Mouse (Mus musculus) cerebellum, adult 9-11 months (tissue): ENCODE data around the gene Epb41.

ENCODE experiments used
- DNase-seq: peaks from one replicate; pipeline ENCODE4 v3.0.0; 2022

Gene Epb41

DNA sequence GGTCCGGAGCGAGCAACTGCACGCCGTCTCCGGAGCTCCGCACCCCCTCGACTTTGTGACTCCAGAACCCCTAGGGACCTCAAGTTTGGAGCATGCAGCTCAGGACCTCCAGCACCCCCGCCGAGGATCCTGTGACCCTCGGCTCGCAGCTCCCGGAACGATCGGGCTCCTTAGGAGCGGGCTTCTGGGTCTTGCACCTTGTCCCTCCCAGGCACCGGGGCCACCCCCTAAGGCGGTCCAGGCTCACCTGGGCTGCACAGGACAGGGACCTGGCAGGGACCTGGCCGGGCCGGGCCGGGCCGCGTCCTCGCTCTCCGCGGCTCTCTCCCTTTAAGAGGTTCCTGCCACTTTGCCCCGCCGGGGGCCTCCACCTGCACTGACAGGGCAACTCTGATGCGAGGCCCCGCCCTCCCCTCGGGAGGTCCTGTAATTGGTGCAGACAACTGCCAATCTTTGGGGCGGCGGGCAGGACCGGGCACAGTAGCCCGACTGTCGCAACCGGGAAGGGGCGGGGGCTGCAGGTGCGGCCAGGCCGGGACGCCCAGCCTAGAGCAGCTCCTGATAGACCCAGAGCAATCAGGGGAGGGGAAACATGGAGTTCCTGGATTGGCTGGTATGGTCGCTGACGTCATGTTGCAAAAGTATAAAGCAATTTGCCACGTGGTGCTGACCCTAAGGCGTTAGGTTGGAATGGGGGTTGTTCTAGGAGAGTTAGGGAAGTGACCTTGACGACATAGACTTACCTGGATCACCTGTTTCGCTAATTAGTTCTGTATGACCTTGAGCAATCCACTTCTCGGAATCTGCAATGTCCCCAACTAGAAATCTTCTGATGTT, at the start of gene Epb41:
Epb41 (minus strand) TSS at position 389 of the 837 bp plus-strand sequence.
- peak; percentile 99 for DNase-seq

DNA sequence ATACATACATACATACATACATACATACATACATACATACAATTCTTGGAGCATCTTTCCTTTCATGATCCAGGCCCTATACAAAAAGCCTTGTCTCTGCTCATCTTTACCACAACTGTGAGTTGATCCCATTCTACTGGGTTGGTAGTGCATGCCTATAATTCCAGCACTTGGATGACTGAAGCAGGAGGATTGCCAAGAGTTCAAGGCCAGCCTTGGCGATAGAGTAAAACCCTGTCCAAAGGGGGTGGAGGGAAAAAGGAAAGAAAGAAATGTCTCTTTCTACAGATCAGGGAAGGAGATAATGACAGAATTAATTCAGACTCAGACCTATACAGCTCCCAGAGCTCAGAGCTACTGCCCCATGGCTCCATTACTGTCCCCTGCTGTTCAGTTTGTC, 48.0 kb upstream of the Epb41 start:
- DNase-seq: no peak

DNA sequence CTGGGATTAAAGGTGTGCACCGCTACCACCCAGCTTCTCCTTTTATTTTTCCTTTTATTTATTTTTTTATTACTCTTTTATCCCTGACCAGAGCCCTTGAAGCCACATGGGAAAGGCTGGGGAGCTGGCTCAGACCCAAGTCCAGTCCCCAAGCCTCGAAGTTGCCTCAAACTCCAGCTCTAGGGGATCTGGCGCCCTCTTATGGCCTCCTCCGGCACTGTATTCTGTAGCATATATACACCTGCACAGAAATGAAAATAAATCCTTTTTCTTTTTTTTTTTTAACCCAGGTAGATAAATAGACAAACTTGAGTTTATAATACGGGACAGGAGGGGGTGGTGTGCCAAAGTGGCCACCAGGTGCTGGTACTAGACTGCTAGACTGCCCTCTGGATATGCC, 46.6 kb upstream of the Epb41 start:
- no peak for DNase-seq

DNA sequence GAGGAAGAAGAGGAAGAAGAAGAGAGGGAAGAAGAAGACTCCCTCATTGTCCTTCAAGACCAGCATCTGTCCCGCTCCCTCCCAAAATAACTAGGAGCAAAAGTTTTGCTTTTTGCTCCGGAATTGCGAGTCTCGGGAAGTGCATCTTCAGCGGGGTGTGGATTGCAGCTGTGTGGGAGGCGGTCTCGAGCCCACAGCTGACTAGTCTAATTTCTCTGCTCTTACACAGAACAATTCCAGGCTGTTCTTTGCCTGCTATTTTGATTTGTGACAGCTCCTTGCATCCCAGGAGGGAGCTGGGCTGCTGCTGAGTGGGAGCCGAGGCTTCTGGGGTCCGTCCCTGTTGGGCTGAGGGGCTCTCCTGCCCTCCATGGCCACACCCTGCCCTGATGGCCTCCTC, 44.4 kb upstream of the Epb41 start:
- DNase-seq: no peak

DNA sequence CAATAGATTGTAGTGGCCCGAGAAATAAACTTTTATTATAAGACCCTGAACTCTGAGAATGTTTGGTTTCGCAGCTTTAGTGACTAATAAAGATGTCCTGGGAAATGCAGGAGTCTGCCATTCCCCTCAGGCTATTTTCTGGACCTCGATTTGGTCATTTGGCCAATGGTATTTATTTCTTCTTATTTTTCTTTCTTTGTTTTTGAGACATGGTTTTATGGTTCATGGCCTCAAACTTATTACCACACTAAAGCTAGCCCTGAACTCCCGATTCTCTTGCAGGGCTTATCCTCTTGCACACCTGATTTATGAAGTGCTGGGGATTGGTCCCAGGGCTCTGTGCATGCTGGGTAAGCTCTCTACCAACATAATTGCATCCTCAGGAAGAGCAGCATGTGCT, 41.2 kb upstream of the Epb41 start:
- no peak for DNase-seq

DNA sequence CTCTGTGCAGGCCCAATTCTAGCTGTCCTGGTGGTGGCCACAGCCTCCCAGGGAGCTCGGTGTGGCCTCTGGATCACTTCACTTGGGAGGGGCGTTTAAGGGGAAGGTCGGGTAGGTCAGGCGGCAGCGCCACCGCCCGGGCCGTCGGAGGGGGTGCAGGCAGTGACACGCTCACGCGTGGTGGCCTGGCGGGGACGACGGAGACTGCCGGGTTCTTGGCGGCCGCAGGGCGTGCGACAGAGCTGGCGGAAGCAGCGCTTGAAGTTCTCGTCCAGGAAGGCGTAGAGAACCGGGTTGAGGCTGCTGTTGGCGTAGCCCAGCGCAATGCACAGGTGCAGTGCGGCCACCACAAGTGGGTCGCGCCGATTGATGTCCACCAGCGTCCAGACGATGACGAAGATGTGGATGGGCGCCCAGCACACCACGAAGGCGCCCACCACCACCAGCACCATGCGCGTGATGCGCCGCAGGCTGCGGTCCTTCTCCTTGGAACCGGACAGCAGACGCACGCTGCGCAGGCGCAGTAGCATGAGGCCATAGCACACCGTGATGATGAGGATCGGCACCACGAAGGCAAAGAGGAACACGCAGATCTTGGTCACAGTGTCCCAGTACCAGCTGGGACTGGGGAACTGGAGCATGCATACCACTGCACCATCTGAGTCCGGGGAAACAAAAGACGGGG, 38.4 kb upstream of the Epb41 start:
- DNase-seq: no peak

DNA sequence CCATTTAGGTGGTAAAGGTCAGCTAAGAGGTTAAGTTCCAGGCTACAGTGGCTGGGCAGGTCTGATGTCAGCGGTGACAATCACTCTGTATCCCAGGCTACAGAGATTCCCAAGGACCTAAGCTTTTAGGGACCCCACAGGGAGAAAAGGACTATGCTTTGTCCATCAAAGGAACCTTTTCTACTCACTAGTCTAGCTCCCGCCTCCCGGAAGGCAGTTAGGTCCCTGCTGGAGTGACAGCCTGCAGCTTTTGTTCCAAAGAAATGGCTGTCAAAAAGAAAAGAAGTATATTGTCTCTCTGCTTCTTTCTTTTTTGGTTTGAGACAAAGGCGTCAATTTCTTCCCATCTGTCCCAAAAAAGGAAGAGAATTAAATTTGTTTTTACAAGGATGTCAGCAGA, 36.1 kb upstream of the Epb41 start:
- DNase-seq: no peak

DNA sequence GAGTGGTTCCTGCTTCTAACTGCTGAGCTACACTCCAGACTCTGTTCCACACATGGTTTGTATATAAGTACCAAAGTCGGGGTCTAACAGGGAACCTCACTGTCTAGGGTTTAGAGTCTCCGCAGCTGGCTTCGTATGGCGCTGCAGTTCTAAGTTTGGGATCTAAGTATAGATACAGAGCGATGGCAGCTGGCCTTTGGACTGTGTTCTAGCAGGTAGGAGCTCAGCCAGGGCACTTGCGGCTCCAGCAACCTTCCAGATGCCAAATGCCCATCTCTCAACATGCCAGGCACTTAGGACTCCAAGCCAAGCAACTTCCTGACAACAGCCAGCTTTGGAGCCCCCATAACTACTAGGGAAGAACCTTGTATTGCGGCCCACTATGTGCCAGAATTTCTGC, 33.1 kb upstream of the Epb41 start:
- DNase-seq: no peak

DNA sequence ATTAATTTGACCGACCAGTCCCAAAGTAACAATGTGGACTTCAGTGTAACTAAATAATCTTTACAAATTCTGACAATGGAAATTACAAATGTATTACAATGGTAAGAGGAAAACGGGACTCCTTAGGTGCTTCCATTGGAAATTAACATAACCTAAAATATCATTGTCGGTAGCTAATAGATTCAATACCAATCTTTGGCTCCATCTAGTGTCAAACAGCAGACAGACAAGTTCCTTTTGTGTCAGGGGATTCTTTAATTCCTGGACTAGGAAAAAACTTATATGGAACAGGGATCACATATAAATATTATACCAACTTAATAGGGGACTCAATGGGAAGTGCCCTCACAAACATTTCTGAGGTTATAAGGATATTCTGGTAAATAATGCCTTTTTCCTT, 26.0 kb upstream of the Epb41 start:
- no peak for DNase-seq

DNA sequence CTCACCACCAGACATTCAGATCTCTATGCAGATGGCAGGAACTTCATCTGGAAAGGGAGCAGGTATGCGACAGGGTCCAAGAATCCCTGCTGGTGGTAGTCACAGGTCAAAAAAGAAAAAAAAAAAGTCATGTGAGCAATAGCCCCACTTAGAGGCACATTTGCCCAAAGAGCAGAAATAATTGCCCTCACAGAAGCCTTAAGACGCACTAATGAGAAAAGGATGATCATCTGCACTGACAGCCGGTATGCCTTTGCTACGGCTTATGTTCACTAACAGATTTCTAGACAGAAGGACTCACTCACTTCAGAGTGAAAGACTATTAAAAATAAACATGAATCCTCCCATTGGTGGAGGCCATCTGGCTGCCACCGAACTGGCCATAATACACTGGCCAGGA, 24.4 kb upstream of the Epb41 start:
- DNase-seq: no peak

DNA sequence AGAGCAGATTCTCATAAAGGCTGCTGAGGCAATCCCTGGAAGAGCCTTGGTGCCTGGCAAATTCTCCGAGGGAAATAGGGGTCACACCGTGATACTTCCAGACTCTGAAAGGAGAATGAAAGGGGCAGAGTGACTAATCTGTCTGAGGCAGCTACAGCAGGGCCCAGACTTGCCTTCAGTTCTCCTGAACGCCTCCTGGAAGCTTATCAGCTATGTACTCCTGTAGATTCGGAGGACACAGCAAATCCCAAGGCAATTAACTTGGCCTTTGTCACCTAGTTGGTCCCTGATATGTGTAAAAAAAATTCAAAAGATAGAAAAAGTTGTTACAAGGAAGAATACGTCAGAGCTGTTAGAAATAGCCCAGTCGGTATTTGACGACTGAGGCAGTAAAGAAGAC, 19.9 kb upstream of the Epb41 start:
- no peak for DNase-seq

DNA sequence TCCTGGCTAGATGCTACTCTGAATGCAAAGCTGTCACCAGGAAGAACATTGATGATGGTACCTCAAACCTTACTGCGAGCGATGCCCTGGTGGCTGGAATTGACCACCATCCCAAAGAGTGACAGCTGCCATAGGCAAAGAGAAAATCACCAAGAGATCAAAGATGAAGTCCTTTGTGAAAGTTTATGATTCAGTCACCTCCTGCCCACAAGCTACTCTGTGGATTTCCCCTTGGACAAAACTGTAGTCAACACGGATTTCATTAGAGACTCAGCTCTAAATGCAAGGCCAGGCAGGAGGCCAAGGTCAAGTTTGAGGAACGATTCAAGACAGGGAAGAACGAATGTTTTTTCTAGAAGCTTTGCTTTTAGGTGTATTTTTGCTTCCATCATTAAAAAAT, 18.8 kb upstream of the Epb41 start:
- DNase-seq: no peak

DNA sequence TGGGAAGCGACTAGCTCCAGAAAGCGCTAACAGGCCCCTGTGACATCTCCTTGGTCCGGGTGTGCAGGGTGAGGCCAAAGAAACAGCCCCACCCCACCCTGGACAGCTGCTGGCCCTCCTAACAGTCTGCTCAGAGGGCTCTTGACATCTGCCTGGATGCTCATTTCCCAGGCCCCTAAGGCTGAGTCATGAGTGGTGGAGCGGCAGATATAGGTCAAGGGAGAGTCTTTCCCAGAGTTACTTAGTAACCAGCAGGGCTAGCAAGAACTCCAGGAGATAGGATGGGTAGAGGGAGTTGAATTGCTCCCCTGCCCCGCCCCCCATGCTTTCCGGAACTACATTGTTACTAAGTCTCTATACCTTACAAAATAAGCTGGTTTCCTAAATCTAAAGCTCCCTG, 18.0 kb upstream of the Epb41 start:
- DNase-seq: no peak

DNA sequence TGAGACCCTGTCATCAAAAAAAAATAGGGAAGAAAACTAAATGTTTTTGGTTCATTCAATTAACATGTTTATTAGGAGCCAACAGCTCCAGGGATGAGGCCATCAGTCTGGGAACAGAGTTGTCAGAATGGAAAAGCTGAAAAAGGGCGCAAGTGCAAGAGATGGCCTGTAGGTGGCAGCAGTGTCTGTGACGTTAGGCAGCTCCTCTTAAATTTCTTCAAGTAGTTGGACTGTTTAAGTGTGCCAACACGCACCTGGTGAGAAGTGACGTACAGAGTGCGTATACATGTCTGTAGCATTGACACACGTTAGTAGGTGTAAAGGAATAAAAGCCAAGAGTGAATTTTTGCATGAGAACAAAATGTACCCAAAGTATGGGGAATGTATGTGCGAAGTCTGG, 13.8 kb upstream of the Epb41 start:
- peak; percentile 54 for DNase-seq

DNA sequence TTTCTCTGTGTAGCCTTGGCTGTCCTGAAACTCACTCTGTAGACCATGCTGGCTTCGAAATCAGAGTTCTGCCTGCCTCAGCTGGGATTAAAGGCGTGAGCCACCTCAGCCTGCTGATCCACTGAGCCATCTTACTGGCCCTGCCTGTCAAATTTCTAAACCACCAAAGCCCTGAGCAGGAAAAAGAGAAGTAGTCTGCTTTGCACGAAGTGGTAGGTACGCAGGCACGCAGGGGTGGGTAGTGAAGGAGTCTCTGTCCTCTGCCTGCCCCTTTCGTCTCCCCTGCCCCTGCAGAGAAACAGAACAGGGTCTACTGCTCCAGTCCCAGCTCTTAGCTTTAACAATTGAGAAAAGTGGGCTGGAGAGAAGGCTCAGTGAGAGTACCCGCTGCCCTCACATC, 10.0 kb upstream of the Epb41 start:
- DNase-seq: no peak

DNA sequence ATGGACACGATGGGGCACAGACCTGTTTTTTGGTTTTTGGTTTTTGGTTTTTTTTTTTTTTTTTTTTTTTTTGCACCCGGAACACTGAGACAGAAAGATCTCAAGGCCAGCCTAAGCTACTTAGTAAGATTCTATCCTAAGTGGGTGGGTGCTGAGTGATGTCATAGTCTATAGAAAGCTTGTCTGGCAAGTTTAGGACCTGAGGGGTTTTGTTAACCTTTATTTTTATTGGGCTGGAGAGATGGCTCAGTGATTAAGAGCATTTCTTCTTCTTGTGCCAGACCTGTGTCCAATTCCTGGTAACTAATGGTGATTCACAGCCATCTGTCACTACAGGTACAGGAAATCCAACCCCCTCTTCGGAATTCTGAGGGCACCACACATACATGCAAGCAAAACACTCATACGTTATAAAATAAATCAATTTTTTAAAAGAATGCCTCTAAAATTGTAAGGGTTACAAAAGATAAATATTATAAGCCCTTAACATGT, 5.4 kb upstream of the Epb41 start:
- no peak for DNase-seq

DNA sequence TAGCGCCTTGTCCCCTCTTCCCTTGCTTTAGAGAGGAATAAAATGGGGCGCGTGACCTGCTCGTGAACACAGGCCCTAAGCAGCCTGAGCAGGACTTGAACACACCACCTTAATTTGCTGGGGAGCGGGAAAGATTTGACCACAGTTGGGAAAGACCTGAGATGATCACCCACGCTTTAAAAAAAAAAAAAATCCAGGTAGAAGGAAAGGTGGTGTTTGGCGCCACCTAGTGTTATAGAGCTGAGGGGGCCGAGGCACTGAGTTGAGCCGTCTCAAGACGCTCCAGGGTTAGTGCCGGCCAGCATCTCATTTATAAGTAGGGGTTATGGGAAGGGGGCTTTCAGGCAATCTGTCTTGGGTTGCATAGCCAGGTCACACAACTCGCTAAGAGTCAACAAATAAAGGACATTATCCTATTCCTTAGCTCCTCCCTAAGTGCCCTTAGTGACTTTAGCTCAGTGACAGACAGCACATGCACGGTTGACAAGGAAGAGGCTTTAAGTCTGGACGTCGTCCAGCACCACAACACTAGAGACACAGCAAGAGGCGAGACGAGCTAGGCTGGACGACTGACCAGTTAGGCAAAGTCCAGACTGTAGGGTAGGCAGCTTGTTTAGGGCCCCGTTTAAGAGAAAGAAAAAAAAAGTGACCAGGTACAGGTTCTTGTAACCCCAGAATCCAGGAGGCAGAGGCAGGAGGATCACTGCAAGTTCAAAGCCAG, 4.6 kb upstream of the Epb41 start:
- DNase-seq: peak; percentile 72

DNA sequence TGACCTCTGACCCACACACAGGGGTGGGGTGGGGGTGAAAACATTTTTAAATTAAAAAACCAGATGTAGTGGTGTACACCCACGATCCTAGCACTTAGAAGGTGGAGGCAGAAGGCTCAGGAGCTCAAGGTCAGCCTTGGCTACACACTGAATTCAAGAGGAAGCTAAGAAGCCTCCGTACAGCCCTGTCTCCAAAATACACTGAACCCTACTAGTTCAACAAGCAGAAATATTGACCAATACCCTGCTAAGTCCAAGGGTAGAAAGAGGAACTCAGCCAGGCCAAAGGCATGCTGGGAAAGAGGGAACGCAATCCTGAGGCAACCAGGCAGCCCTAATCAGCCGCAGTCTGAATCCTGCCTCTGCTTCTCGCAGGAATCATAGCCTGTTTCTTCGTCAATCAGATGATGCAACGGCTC, 3.2 kb upstream of the Epb41 start:
- DNase-seq: no peak

DNA sequence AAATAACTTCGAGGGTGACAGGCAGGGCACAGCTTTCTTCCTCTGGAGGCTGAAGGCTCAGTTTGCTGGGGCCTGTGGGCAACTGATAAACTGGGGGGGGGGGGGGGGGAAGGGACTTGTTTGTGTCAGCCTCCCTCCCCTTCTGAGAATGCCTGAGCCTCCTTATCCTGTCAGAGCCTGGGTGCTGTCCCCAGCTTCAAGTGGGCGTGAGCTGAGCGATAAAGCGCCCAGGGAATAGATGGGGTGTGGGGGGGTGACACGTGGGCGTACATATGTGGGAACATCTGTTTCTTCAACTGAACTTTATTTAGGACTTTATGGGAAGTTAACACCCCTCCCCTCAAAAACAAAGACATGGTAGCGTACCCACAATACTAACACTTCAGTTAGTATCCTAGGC, 2.3 kb upstream of the Epb41 start:
- DNase-seq: no peak

DNA sequence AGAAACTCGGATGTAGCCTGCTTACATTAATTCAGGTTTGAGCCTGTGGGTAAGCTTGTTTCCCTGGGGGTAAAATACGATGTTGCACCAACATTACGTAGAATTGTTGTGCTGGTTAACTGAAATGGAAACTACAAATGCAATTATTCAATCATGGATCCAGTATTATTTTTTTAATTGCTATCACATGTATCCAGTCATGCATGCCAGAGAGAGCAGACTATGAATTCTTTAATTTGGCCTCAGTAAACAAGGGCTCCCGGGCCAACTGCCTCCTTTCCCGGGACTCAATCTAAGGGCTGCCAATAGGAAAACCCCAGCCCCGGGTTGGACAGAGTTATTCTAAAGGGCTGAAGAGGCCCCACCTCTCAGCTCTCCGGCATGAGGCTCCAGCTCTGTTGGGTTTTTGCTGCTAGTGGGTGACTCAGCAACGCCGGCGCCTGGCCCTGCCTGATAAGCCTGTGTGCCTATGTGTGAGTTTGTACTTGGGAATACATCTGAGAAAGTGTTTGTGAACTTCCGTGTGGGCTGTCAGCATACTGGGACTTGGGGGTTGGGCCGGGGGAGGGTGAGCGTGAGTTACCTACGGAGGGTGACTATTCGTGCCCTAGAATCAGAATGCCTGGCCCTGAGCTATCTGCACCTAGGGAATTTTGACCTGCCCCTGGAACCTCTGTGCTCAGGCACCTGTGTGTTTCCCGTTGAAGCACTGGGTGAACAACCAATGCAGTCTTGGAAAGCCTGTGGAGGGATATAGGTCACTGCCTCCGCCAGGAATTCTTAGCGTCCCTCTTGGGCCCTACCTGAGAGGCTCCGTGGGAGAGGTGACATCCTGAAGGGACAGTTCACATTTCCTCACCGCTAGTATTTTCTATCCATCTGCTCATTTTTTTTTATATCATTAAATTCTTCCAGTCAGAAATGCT, 1.6 kb upstream of the Epb41 start:
- peak; percentile 42 for DNase-seq

DNA sequence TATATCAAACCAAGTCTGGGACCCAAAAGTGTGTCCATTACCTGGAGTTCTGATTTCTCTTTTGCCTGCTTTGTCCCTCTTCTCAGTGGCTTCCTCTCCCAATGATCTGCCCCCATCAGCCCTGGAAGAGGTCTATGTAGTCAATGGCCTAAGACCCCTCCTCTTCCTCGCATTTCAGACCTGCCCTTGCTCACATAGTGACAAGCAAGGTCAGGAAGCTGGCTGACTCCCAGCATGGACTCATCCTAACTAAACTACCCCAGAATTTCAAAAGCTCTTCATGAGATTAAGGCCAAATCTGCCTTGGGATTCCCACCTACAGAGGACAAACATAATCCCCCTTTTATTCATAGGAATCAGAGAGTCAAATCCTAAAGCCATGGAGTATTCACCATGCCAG, 675 bp upstream of the Epb41 start:
- DNase-seq: peak; percentile 54

DNA sequence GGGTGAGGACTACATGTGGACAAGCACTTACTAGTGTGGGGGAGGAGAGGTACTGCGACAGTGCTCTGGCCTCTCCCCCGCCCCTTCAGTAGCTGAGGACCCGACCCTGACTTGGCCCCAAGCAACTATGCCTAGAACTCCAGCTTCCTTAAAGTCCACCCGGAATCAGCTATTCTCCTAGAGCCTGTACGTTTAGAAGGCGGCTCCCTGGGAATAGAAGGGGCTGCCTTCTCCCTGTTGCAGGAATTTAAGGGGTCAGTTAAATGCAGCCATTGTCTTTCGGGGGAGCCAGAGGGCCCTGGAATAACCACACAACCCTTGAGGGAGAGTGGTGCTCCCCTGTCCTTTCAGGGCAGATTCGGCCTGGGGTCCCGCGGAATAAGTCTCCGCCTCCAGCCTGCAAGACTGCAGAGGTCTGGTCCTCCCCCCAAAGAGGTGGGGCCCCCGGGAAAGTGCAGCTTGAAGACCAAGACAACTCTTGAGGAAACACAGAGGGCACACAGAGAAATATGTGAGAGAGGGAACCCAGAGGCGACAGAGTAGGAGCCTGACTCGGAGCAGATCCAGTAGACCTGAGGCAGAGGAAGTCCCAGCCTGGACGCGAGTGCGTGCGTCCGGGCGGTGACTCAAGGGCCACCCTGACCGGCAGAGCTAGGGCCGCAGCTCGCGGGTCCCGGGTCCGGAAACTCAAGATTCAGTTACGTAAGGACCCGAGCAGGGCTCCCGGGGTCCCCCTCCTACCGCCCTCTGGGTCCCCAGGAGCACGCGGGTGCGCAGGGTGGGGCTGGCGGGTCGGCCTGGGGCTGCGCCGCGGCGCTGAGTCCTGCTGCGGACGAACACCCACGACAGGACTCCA, 816 bp downstream of the Epb41 start, which contains the start of gene Gm10300:
Gm10300 (plus strand) TSS at position 621 of the 856 bp plus-strand sequence.
- DNase-seq: peak; percentile 66
